Mouse (Mus musculus) large intestine, adult 2 months (tissue): ENCODE data around the gene Olfr351. TPM values are rescaled to one million over a fixed set of nuclear protein-coding genes. Genes with fewer than 3 reads are reported as not detected.

ENCODE experiments used
- DNase-seq: peaks from one replicate; pipeline ENCODE4 v3.0.0-alpha.2; 2012; ENCODE audit warnings: low read depth, low spot score
- WGBS: fragments of 180-500 bp; shearing (Covaris S2); methylation state at CpG from one replicate; pipeline ENCODE4 v1.1.7; 2018; 5-methylcytosine and 5-hydroxymethylcytosine counted together
- polyA plus RNA-seq: library from polyadenylated mRNA; depleted of rRNA; stranded (reverse); fragments of >200 nt; gene quantifications from 2 replicates; pipeline ENCODE4 v1.2.3, GENCODE M21; 2012; rRNA removed

The Olfr351 gene
- polyA plus RNA-seq: not detected in 2 replicates

GRCm38 (mm10) chr2:36862560-36862959 is at the start of gene Olfr351:
TSS of gene Olfr351 (minus strand) at chr2:36862660.
- WGBS: 85% methylated on average over 1 of the region's 1 CpGs
- DNase-seq: no peak

- no peak for DNase-seq
Observed at GRCm38 (mm10) chr2:36905380-36905779, 42.9 kb upstream of the Olfr351 start, which contains the start of gene Olfr354. TSS of gene Olfr354 (plus strand) at chr2:36905680.

GRCm38 (mm10) chr2:36897114-36897513 is 34.7 kb upstream of the Olfr351 start:
- DNase-seq: no peak

- no peak for DNase-seq
Observed at GRCm38 (mm10) chr2:36892836-36893235, 30.4 kb upstream of the Olfr351 start, which contains the start of gene Olfr353. TSS of gene Olfr353 (minus strand) at chr2:36892936.

- 67% methylated on average over 1 of the region's 1 CpGs for WGBS
- DNase-seq: no peak
Observed at GRCm38 (mm10) chr2:36868160-36868559, 5.7 kb upstream of the Olfr351 start, which contains the start of gene Olfr352. TSS of gene Olfr352 (plus strand) at chr2:36868460.

GRCm38 (mm10) chr2:36846010-36846409 is 16.4 kb downstream of the Olfr351 start, which contains the start of gene Olfr350:
TSS of gene Olfr350 (plus strand) at chr2:36846310.
- 78% methylated on average over 1 of the region's 1 CpGs for whole genome bisulfite sequencing
- DNase-seq: no peak

- DNase-seq: no peak
- 58% methylated on average over 1 of the region's 1 CpGs for WGBS
Observed at GRCm38 (mm10) chr2:36816932-36817331, 45.5 kb downstream of the Olfr351 start, which contains the start of gene Olfr3. TSS of gene Olfr3 (minus strand) at chr2:36817032.

Other genes with a start within 250 kb of the Olfr351 start
- not detected in 2 replicates for gene Olfr345, start 222.6 kb downstream of the Olfr351 start, polyA plus RNA-seq
- gene Olfr346, start 176.9 kb downstream of the Olfr351 start, polyA plus RNA-seq: not detected in 2 replicates
- not detected in 2 replicates for gene Olfr347, start 130.8 kb downstream of the Olfr351 start, polyA plus RNA-seq
- not detected in 2 replicates for gene Olfr348, start 78.4 kb downstream of the Olfr351 start, polyA plus RNA-seq
- gene Olfr50, start 72.1 kb downstream of the Olfr351 start, polyA plus RNA-seq: not detected in 2 replicates
- gene Olfr3, start 45.6 kb downstream of the Olfr351 start, polyA plus RNA-seq: not detected in 2 replicates
- not detected in 2 replicates for gene Olfr350, start 16.4 kb downstream of the Olfr351 start, polyA plus RNA-seq
- not detected in 2 replicates for gene Olfr352, start 5.8 kb upstream of the Olfr351 start, polyA plus RNA-seq
- gene Olfr353, start 30.3 kb upstream of the Olfr351 start, polyA plus RNA-seq: not detected in 2 replicates
- gene Olfr354, start 43.0 kb upstream of the Olfr351 start, polyA plus RNA-seq: not detected in 2 replicates
- gene Olfr355, start 66.2 kb upstream of the Olfr351 start, polyA plus RNA-seq: not detected in 2 replicates
- not detected in 2 replicates for gene Olfr356, start 74.5 kb upstream of the Olfr351 start, polyA plus RNA-seq
- gene Olfr357, start 131.2 kb upstream of the Olfr351 start, polyA plus RNA-seq: not detected in 2 replicates
- not detected in 2 replicates for gene Olfr358, start 146.7 kb upstream of the Olfr351 start, polyA plus RNA-seq
- gene Olfr360, start 203.1 kb upstream of the Olfr351 start, polyA plus RNA-seq: not detected in 2 replicates
- gene Olfr361, start 226.6 kb upstream of the Olfr351 start, polyA plus RNA-seq: not detected in 2 replicates